Mouse (Mus musculus): Measurements from ENCODE around the gene Adam22. TPM values are rescaled to one million over a fixed set of nuclear protein-coding genes. Genes with fewer than 3 reads are reported as not detected.
A peak's percentile ranks its signal among the peaks of the same experiment; 100 is the strongest.

Adam22 gene
- polyA plus RNA-seq, 1 experiment from 2014 or later, result 2.2 TPM

GRCm38 (mm10) chr5:8063207-8063606 is 304.8 kb downstream of the Adam22 start:
- DNase-seq (ENCODE audit: low spot score) (no peak), ATAC-seq (replicated peaks; ENCODE audit: low FRiP score) (peak; percentile 99)
- H3K36me3 ChIP-seq (ENCODE audit: control insufficient read depth, insufficient read depth, low read length), result peaks cover 30% of the 10 kb centered on the region
- no peaks in the 10 kb centered on the region for H3K27me3 ChIP-seq (replicated peaks; ENCODE audit: control insufficient read depth, insufficient read depth, low read length)
- 39% methylated on average over 6 of the region's 6 CpGs for WGBS
- peak overlapping the region; percentile 36 for H3K4me2 ChIP-seq
- H3K4me1 ChIP-seq (replicated peaks; ENCODE audit: control insufficient read depth, insufficient read depth, low read length), result no peaks in the 10 kb centered on the region
- no peaks in the 10 kb centered on the region for H3K9me3 ChIP-seq (ENCODE audit: control insufficient read depth, low read length)
- H3K9ac ChIP-seq (ENCODE audit: low read depth, low read length), result no peak overlapping the region
- H3K4me3 ChIP-seq (ENCODE audit: low read depth, low read length), result no peak overlapping the region
- no peak overlapping the region for H3K27ac ChIP-seq (ENCODE audit: low read depth, low read length)

GRCm38 (mm10) chr5:8062469-8062868 is 305.5 kb downstream of the Adam22 start:
- H3K4me2 ChIP-seq, result no peak overlapping the region
- H3K4me1 ChIP-seq (replicated peaks; ENCODE audit: control insufficient read depth, insufficient read depth, low read length), result peaks cover 1% of the 10 kb centered on the region; the same call in 1 of the 2 replicates
- 88% methylated on average over 2 of the region's 2 CpGs for WGBS
- DNase-seq (ENCODE audit: low spot score) (no peak), ATAC-seq (replicated peaks; ENCODE audit: low FRiP score) (no peak)
- peaks cover 32% of the 10 kb centered on the region for H3K36me3 ChIP-seq (ENCODE audit: control insufficient read depth, insufficient read depth, low read length)
- no peaks in the 10 kb centered on the region for H3K27me3 ChIP-seq (replicated peaks; ENCODE audit: control insufficient read depth, insufficient read depth, low read length)
- no peak overlapping the region for H3K9ac ChIP-seq (ENCODE audit: low read depth, low read length)
- no peak overlapping the region for H3K27ac ChIP-seq (ENCODE audit: low read depth, low read length)
- H3K9me3 ChIP-seq (ENCODE audit: control insufficient read depth, low read length), result no peaks in the 10 kb centered on the region
- H3K4me3 ChIP-seq (ENCODE audit: low read depth, low read length), result no peak overlapping the region

GRCm38 (mm10) chr5:8058056-8058455 is 309.9 kb downstream of the Adam22 start:
- Histone ChIP-seq H3K4me3 (ENCODE audit: low read depth, low read length) (peak overlapping the region; percentile 7; the same call in 1 of the 2 replicates), H3K4me2 (peak overlapping the region; percentile 78), H3K27ac (ENCODE audit: low read depth, low read length) (no peak overlapping the region), H3K9me3 (ENCODE audit: control insufficient read depth, low read length) (no peaks in the 10 kb centered on the region), H3K36me3 (ENCODE audit: control insufficient read depth, insufficient read depth, low read length) (peaks cover 10% of the 10 kb centered on the region), H3K4me1 (replicated peaks; ENCODE audit: control insufficient read depth, insufficient read depth, low read length) (peaks cover 5% of the 10 kb centered on the region; the same call in 1 of the 2 replicates), H3K27me3 (replicated peaks; ENCODE audit: control insufficient read depth, insufficient read depth, low read length) (no peaks in the 10 kb centered on the region), H3K9ac (ENCODE audit: low read depth, low read length) (no peak overlapping the region)
- 86% methylated on average over 7 of the region's 7 CpGs for WGBS
- ATAC-seq (replicated peaks; ENCODE audit: low FRiP score) (no peak), DNase-seq (ENCODE audit: low spot score) (no peak)

- H3K36me3 ChIP-seq (ENCODE audit: control insufficient read depth, insufficient read depth, low read length), result peaks cover 10% of the 10 kb centered on the region
- peak overlapping the region; percentile 78 for H3K4me2 ChIP-seq
- peak overlapping the region; percentile 90 for H3K4me3 ChIP-seq (ENCODE audit: low read depth, low read length)
- H3K27ac ChIP-seq (ENCODE audit: low read depth, low read length), result peak overlapping the region; percentile 85; the same call in 1 of the 2 replicates
- no peaks in the 10 kb centered on the region for H3K9me3 ChIP-seq (ENCODE audit: control insufficient read depth, low read length)
- WGBS, result 46% methylated on average over 5 of the region's 5 CpGs
- H3K4me1 ChIP-seq (replicated peaks; ENCODE audit: control insufficient read depth, insufficient read depth, low read length), result peaks cover 5% of the 10 kb centered on the region; the same call in 1 of the 2 replicates
- ATAC-seq (replicated peaks; ENCODE audit: low FRiP score) (peak; percentile 17), DNase-seq (ENCODE audit: low spot score) (peak; percentile 36)
- H3K27me3 ChIP-seq (replicated peaks; ENCODE audit: control insufficient read depth, insufficient read depth, low read length), result no peaks in the 10 kb centered on the region
- H3K9ac ChIP-seq (ENCODE audit: low read depth, low read length), result peak overlapping the region; percentile 91
These were observed 311.0 kb downstream of the Adam22 start for GRCm38 (mm10) chr5:8057018-8057323.

- WGBS, result under 1% methylated on average over 47 of the region's 60 CpGs
These were observed 311.6 kb downstream of the Adam22 start for GRCm38 (mm10) chr5:8056141-8057017.

GRCm38 (mm10) chr5:8055721-8056129 is 312.2 kb downstream of the Adam22 start:
- no peak for DNase-seq (ENCODE audit: low spot score)
- peak overlapping the region; percentile 90 for H3K4me3 ChIP-seq (ENCODE audit: low read depth, low read length)
- H3K27me3 ChIP-seq (replicated peaks; ENCODE audit: control insufficient read depth, insufficient read depth, low read length), result no peaks in the 10 kb centered on the region

More at GRCm38 (mm10) chr5:8056141-8057017, 311.6 kb downstream of the Adam22 start:
- Histone ChIP-seq H3K9ac (ENCODE audit: low read depth, low read length) (peak overlapping the region; percentile 91), H3K4me2 (peak overlapping the region; percentile 78), H3K27me3 (replicated peaks; ENCODE audit: control insufficient read depth, insufficient read depth, low read length) (no peaks in the 10 kb centered on the region), H3K4me3 (ENCODE audit: low read depth, low read length) (peak overlapping the region; percentile 90), H3K36me3 (ENCODE audit: control insufficient read depth, insufficient read depth, low read length) (peaks cover 10% of the 10 kb centered on the region), H3K9me3 (ENCODE audit: control insufficient read depth, low read length) (no peaks in the 10 kb centered on the region), H3K27ac (ENCODE audit: low read depth, low read length) (peak overlapping the region; percentile 85), H3K4me1 (replicated peaks; ENCODE audit: control insufficient read depth, insufficient read depth, low read length) (peaks cover 5% of the 10 kb centered on the region; the same call in 1 of the 2 replicates)
- ATAC-seq (replicated peaks; ENCODE audit: low FRiP score) (peak; percentile 97), DNase-seq (ENCODE audit: low spot score) (peak; percentile 84)

GRCm38 (mm10) chr5:8053827-8054226 is 314.1 kb downstream of the Adam22 start:
- no peak overlapping the region for H3K4me2 ChIP-seq
- no peak for DNase-seq (ENCODE audit: low spot score)
- no peaks in the 10 kb centered on the region for H3K9me3 ChIP-seq (ENCODE audit: control insufficient read depth, low read length)
- 84% methylated on average over 4 of the region's 4 CpGs for WGBS
- H3K27me3 ChIP-seq (replicated peaks; ENCODE audit: control insufficient read depth, insufficient read depth, low read length), result no peaks in the 10 kb centered on the region
- no peak overlapping the region for H3K9ac ChIP-seq (ENCODE audit: low read depth, low read length)
- peaks cover 2% of the 10 kb centered on the region; the same call in 1 of the 2 replicates for H3K36me3 ChIP-seq (ENCODE audit: control insufficient read depth, insufficient read depth, low read length)
- H3K27ac ChIP-seq (ENCODE audit: low read depth, low read length), result no peak overlapping the region
- no peak for ATAC-seq (replicated peaks; ENCODE audit: low FRiP score)
- H3K4me3 ChIP-seq (ENCODE audit: low read depth, low read length), result no peak overlapping the region
- peaks cover 5% of the 10 kb centered on the region; the same call in 1 of the 2 replicates for H3K4me1 ChIP-seq (replicated peaks; ENCODE audit: control insufficient read depth, insufficient read depth, low read length)

More at GRCm38 (mm10) chr5:8055721-8056129, 312.2 kb downstream of the Adam22 start:
- WGBS, result 38% methylated on average over 8 of the region's 8 CpGs
- H3K4me2 ChIP-seq, result peak overlapping the region; percentile 78
- peak overlapping the region; percentile 85; the same call in 1 of the 2 replicates for H3K27ac ChIP-seq (ENCODE audit: low read depth, low read length)
- peaks cover 10% of the 10 kb centered on the region for H3K36me3 ChIP-seq (ENCODE audit: control insufficient read depth, insufficient read depth, low read length)
- peak; percentile 43 for ATAC-seq (replicated peaks; ENCODE audit: low FRiP score)
- peaks cover 5% of the 10 kb centered on the region; the same call in 1 of the 2 replicates for H3K4me1 ChIP-seq (replicated peaks; ENCODE audit: control insufficient read depth, insufficient read depth, low read length)
- peak overlapping the region; percentile 91 for H3K9ac ChIP-seq (ENCODE audit: low read depth, low read length)
- no peaks in the 10 kb centered on the region for H3K9me3 ChIP-seq (ENCODE audit: control insufficient read depth, low read length)

- no peak within 1 kb of the TSS for H3K4me2 ChIP-seq
- H3K36me3 ChIP-seq (ENCODE audit: control insufficient read depth, insufficient read depth, low read length), result no peaks in the 10 kb centered on the region
- no peak within 1 kb of the TSS for H3K4me3 ChIP-seq (ENCODE audit: low read depth, low read length)
- no peaks in the 10 kb centered on the region for H3K27me3 ChIP-seq (replicated peaks; ENCODE audit: control insufficient read depth, insufficient read depth, low read length)
- H3K4me1 ChIP-seq (replicated peaks; ENCODE audit: control insufficient read depth, insufficient read depth, low read length), result no peaks in the 10 kb centered on the region
- 76% methylated on average over 6 of the region's 6 CpGs for whole genome bisulfite sequencing
- H3K27ac ChIP-seq (ENCODE audit: low read depth, low read length), result no peak within 1 kb of the TSS
- no peaks in the 10 kb centered on the region for H3K9me3 ChIP-seq (ENCODE audit: control insufficient read depth, low read length)
- no peak within 1 kb of the TSS for H3K9ac ChIP-seq (ENCODE audit: low read depth, low read length)
- DNase-seq (ENCODE audit: low spot score) (no peak), ATAC-seq (replicated peaks; ENCODE audit: low FRiP score) (no peak)
These were observed 322.1 kb downstream of the Adam22 start, which contains the start of gene Sri for GRCm38 (mm10) chr5:8045855-8046254. Sri (plus strand) TSS chr5:8046078.
